Mouse (Mus musculus) left cerebral cortex, postnatal 10 days (tissue): ENCODE data around the gene 9230104L09Rik. TPM values are rescaled to one million over a fixed set of nuclear protein-coding genes. Genes with fewer than 3 reads are reported as not detected.

Experiments
- DNase-seq, 2 experiments: peaks; one replicate each; pipeline ENCODE4 v3.0.0; 2021 to 2022; ENCODE audit warnings: low spot score in 2 of 2, mixed read lengths in 1 of 2; ENCODE audit errors: extremely low spot score in 1 of 2
- intact Hi-C: fragments of 180-260 bp; cut with DNase I; formaldehyde crosslinking; loops from one replicate; pipeline ENCODE4 v1.15.1; 2025
- total RNA-seq, 2 experiments: library from RNA; stranded (reverse); gene quantifications; 2 replicates each; pipeline ENCODE4 v1.2.3; 2021

Gene 9230104L09Rik
- total RNA-seq: not detected

GRCm38 (mm10) chr2:148864966-148865365 is at the start of gene 9230104L09Rik:
Gene 9230104L09Rik (minus strand): TSS chr2:148865038.
- intact Hi-C loops: no loop called here
- no peak for DNase-seq

- intact Hi-C loops: loop anchor here (1.0 to 5.0 kb wide), 2 partner anchors 51 to 150 kb away; partner anchors contain the start of gene Cstl1
- peak in 1 of 2 experiments; percentile 65 for DNase-seq
Measured at GRCm38 (mm10) chr2:148902286-148902685, 37.4 kb upstream of the 9230104L09Rik start.

GRCm38 (mm10) chr2:148900305-148900704 is 35.5 kb upstream of the 9230104L09Rik start:
- DNase-seq: no peak
- intact Hi-C loops: loop anchor here (5.0 kb wide), 1 partner anchor 148 kb away; the partner anchor contains the start of gene Cstl1

GRCm38 (mm10) chr2:148896219-148896618 is 31.4 kb upstream of the 9230104L09Rik start:
- intact Hi-C loops: no loop called here
- no peak for DNase-seq

GRCm38 (mm10) chr2:148893107-148893506 is 28.3 kb upstream of the 9230104L09Rik start:
- DNase-seq: no peak
- intact Hi-C loops: no loop called here

GRCm38 (mm10) chr2:148890021-148890851 is 25.4 kb upstream of the 9230104L09Rik start:
- intact Hi-C loops: no loop called here
- DNase-seq: peak in 1 of 2 experiments; percentile 76

- intact Hi-C loops: no loop called here
Measured at GRCm38 (mm10) chr2:148889331-148890010, 24.6 kb upstream of the 9230104L09Rik start.

GRCm38 (mm10) chr2:148888872-148889271 is 24.0 kb upstream of the 9230104L09Rik start:
- DNase-seq: no peak
- intact Hi-C loops: no loop called here

More at GRCm38 (mm10) chr2:148889331-148890010, 24.6 kb upstream of the 9230104L09Rik start:
- DNase-seq: no peak

GRCm38 (mm10) chr2:148884738-148885137 is 19.9 kb upstream of the 9230104L09Rik start:
- intact Hi-C loops: no loop called here
- no peak for DNase-seq

GRCm38 (mm10) chr2:148879199-148879598 is 14.4 kb upstream of the 9230104L09Rik start:
- peak in 1 of 2 experiments; percentile 75 for DNase-seq

GRCm38 (mm10) chr2:148878641-148879130 is 13.8 kb upstream of the 9230104L09Rik start:
- intact Hi-C loops: no loop called here
- DNase-seq: peak in 1 of 2 experiments; percentile 30

More at GRCm38 (mm10) chr2:148879199-148879598, 14.4 kb upstream of the 9230104L09Rik start:
- intact Hi-C loops: no loop called here

GRCm38 (mm10) chr2:148877016-148877770 is 12.4 kb upstream of the 9230104L09Rik start:
- intact Hi-C loops: no loop called here
- peak in 1 of 2 experiments; percentile 64 for DNase-seq

- DNase-seq: peak; percentile 92 to 98
- intact Hi-C loops: no loop called here
Measured at GRCm38 (mm10) chr2:148875335-148875811, 10.5 kb upstream of the 9230104L09Rik start, which contains the start of gene Cst3. Gene Cst3 (minus strand): TSS chr2:148875692.

- peak in 1 of 2 experiments; percentile 32 for DNase-seq
- intact Hi-C loops: no loop called here
Measured at GRCm38 (mm10) chr2:148874617-148875334, 9.9 kb upstream of the 9230104L09Rik start.

GRCm38 (mm10) chr2:148874224-148874616 is 9.4 kb upstream of the 9230104L09Rik start:
- no peak for DNase-seq
- intact Hi-C loops: no loop called here

GRCm38 (mm10) chr2:148872860-148873259 is 8.0 kb upstream of the 9230104L09Rik start:
- intact Hi-C loops: no loop called here
- DNase-seq: no peak

GRCm38 (mm10) chr2:148870526-148870925 is 5.7 kb upstream of the 9230104L09Rik start:
- intact Hi-C loops: no loop called here
- no peak for DNase-seq

GRCm38 (mm10) chr2:148868959-148869358 is 4.1 kb upstream of the 9230104L09Rik start:
- intact Hi-C loops: no loop called here

More at GRCm38 (mm10) chr2:148868959-148869358, 4.1 kb upstream of the 9230104L09Rik start:
- DNase-seq: no peak
